Mouse (Mus musculus) heart, postnatal 10 days (tissue): Measurements from ENCODE around the gene Map2k3. TPM values are rescaled to one million over a fixed set of nuclear protein-coding genes. Genes with fewer than 3 reads are reported as not detected.

ENCODE experiments used
- DNase-seq, 2 experiments: peaks; one replicate each; pipeline ENCODE4 v3.0.0; 2021
- intact Hi-C: fragments of 180-260 bp; cut with DNase I; formaldehyde crosslinking; loops from one replicate; pipeline ENCODE4 v1.15.1; 2025
- total RNA-seq, 2 experiments: library from RNA; stranded (reverse); gene quantifications; 2 replicates each; pipeline ENCODE4 v1.2.3; 2021

Map2k3 gene
- total RNA-seq, 2 experiments from 2014 or later, result 56.2 to 57.1 TPM

- intact Hi-C loops, result no loop called here
- DNase-seq, result no peak
Observed at GRCm38 (mm10) chr11:60924498-60924897, 7.3 kb upstream of the Map2k3 start.

- intact Hi-C loops, result no loop called here
- no peak for DNase-seq
Observed at GRCm38 (mm10) chr11:60924981-60925380, 6.9 kb upstream of the Map2k3 start.

GRCm38 (mm10) chr11:60927264-60927663 lies 4.6 kb upstream of the Map2k3 start:
- peak; percentile 94 to 96 for DNase-seq
- intact Hi-C loops, result loop anchor here (1.0 kb wide), 1 partner anchor 165 kb away; no protein-coding TSS in a partner anchor

- DNase-seq, result peak; percentile 59 to 73
- intact Hi-C loops, result loop anchor here (2.0 to 10.0 kb wide), 2 partner anchors 52 to 334 kb away; partner anchors contain the start of genes Aldh3a2 and Tmem11
Observed at GRCm38 (mm10) chr11:60930724-60931281, 1.0 kb upstream of the Map2k3 start.

- intact Hi-C loops, result loop anchor here (2.0 to 10.0 kb wide), 2 partner anchors 53 to 333 kb away; partner anchors contain the start of genes Aldh3a2 and Tmem11
- no peak for DNase-seq
Observed at GRCm38 (mm10) chr11:60931282-60931868, 458 bp upstream of the Map2k3 start.

- DNase-seq, result peak in 1 of 2 experiments; percentile 22
- intact Hi-C loops, result loop anchor here (10.0 kb wide), 1 partner anchor 332 kb away; the partner anchor contains the start of gene Aldh3a2
Observed at GRCm38 (mm10) chr11:60932503-60933020, 729 bp downstream of the Map2k3 start.

- DNase-seq, result peak; percentile 31 to 32
- intact Hi-C loops, result loop anchor here (10.0 kb wide), 1 partner anchor 331 kb away; the partner anchor contains the start of gene Aldh3a2
Observed at GRCm38 (mm10) chr11:60933178-60933930, 1.5 kb downstream of the Map2k3 start.

- intact Hi-C loops, result loop anchor here (10.0 kb wide), 1 partner anchor 330 kb away; the partner anchor contains the start of gene Aldh3a2
- no peak for DNase-seq
Observed at GRCm38 (mm10) chr11:60934795-60935194, 3.0 kb downstream of the Map2k3 start.

- intact Hi-C loops, result loop anchor here (10.0 kb wide), 1 partner anchor 329 kb away; the partner anchor contains the start of gene Aldh3a2
- DNase-seq, result peak; percentile 77 to 80
Observed at GRCm38 (mm10) chr11:60935326-60935974, 3.6 kb downstream of the Map2k3 start.

GRCm38 (mm10) chr11:60935975-60936373 lies 4.1 kb downstream of the Map2k3 start:
- intact Hi-C loops, result loop anchor here (10.0 kb wide), 1 partner anchor 329 kb away; the partner anchor contains the start of gene Aldh3a2
- no peak for DNase-seq

- no peak for DNase-seq
- intact Hi-C loops, result loop anchor here (10.0 kb wide), 1 partner anchor 327 kb away; the partner anchor contains the start of gene Aldh3a2
Observed at GRCm38 (mm10) chr11:60937611-60938010, 5.8 kb downstream of the Map2k3 start.

GRCm38 (mm10) chr11:60939487-60939886 lies 7.7 kb downstream of the Map2k3 start:
- DNase-seq, result peak; percentile 72 to 73
- intact Hi-C loops, result loop anchor here (10.0 kb wide), 1 partner anchor 325 kb away; the partner anchor contains the start of gene Aldh3a2

GRCm38 (mm10) chr11:60940501-60940900 lies 8.7 kb downstream of the Map2k3 start:
- intact Hi-C loops, result no loop called here
- DNase-seq, result no peak

GRCm38 (mm10) chr11:60941370-60941769 lies 9.5 kb downstream of the Map2k3 start:
- DNase-seq, result no peak
- intact Hi-C loops, result no loop called here

GRCm38 (mm10) chr11:60942263-60943015 lies 10.6 kb downstream of the Map2k3 start:
- intact Hi-C loops, result no loop called here
- DNase-seq, result no peak

- intact Hi-C loops, result no loop called here
- no peak for DNase-seq
Observed at GRCm38 (mm10) chr11:60945003-60945402, 13.2 kb downstream of the Map2k3 start.

GRCm38 (mm10) chr11:60951896-60952295 lies 20.1 kb downstream of the Map2k3 start:
- intact Hi-C loops, result no loop called here
- no peak for DNase-seq

GRCm38 (mm10) chr11:60952362-60952761 lies 20.5 kb downstream of the Map2k3 start:
- no peak for DNase-seq
- intact Hi-C loops, result no loop called here

- DNase-seq, result no peak
- intact Hi-C loops, result no loop called here
Observed at GRCm38 (mm10) chr11:60952986-60953385, 21.2 kb downstream of the Map2k3 start.
